Mouse (Mus musculus) intestine, postnatal 0 days (tissue): Measurements from ENCODE around the gene Tbrg4. TPM values are rescaled to one million over a fixed set of nuclear protein-coding genes. Genes with fewer than 3 reads are reported as not detected.
A peak's percentile ranks its signal among the peaks of the same experiment; 100 is the strongest.

Experiments
- ATAC-seq: fragments of 200-750 bp; cut with Nextera tagmentation; 2 replicates; pipeline ENCODE4 v1.8.0; 2017; ENCODE audit warnings: mild to moderate bottlenecking, moderate TSS enrichment, moderate library complexity
- H3K27ac ChIP-seq: fragments of 300-500 bp; sonication (generic); 2 replicates; pipeline ENCODE4 v1.5.1; 2014; ENCODE audit warnings: mild to moderate bottlenecking, low read depth, low read length, moderate library complexity
- H3K27me3 ChIP-seq: fragments of 300-500 bp; sonication (generic); replicated peaks from 2 replicates; pipeline ENCODE4 v1.6.1; 2014; ENCODE audit warnings: low read length, mixed read lengths; ENCODE audit not compliant: control insufficient read depth, insufficient read depth
- H3K36me3 ChIP-seq: fragments of 300-500 bp; sonication (generic); 2 replicates; pipeline ENCODE4 v1.6.1; 2014; ENCODE audit warnings: mild to moderate bottlenecking, moderate library complexity; ENCODE audit not compliant: control insufficient read depth, insufficient read depth
- H3K4me1 ChIP-seq: fragments of 300-500 bp; sonication (generic); replicated peaks from 2 replicates; pipeline ENCODE4 v1.6.1; 2014; ENCODE audit warnings: antibody characterized with exemption, low read length, mixed read lengths; ENCODE audit not compliant: control insufficient read depth, insufficient read depth
- H3K4me2 ChIP-seq: fragments of 300-500 bp; sonication (generic); replicated peaks from 2 replicates; pipeline ENCODE4 v1.6.1; 2014; ENCODE audit warnings: low read depth, mild to moderate bottlenecking, moderate library complexity
- H3K4me3 ChIP-seq: fragments of 300-500 bp; sonication (generic); 2 replicates; pipeline ENCODE4 v1.5.1; 2014; ENCODE audit warnings: low read depth, low read length
- H3K9ac ChIP-seq: fragments of 300-500 bp; sonication (generic); 2 replicates; pipeline ENCODE4 v1.6.1; 2014; ENCODE audit warnings: mild to moderate bottlenecking, low read depth, low read length
- H3K9me3 ChIP-seq: fragments of 300-500 bp; sonication (generic); 2 replicates; pipeline ENCODE4 v1.6.1; 2016; ENCODE audit warnings: mixed run types; ENCODE audit not compliant: control insufficient read depth
- CTCF ChIP-seq: sonication (generic); IDR thresholded peaks from 2 replicates; pipeline ENCODE4 v1.5.1; 2016; ENCODE audit warnings: low read depth, mild to moderate bottlenecking, control low read depth, antibody characterized with exemption, moderate library complexity
- WGBS: fragments of 180-500 bp; shearing (Covaris S2); extraction: QIAGEN DNeasy Blood & Tissue Kit; methylation state at CpG from one replicate; pipeline ENCODE4 v1.1.7; 2014; 5-methylcytosine and 5-hydroxymethylcytosine counted together
- polyA plus RNA-seq: library from polyadenylated mRNA; unstranded; fragments of >200 nt; fragmentation: Nextera tagmentation; extraction: Ambion mirVana; gene quantifications from 2 replicates; pipeline ENCODE4 v1.2.1, GENCODE M21; 2015

Tbrg4 gene
- polyA plus RNA-seq, 1 experiment from 2014 or later: 32.6 TPM

GRCm38 (mm10) chr11:6605491-6606399 is 20.1 kb downstream of the Tbrg4 start, which contains the start of gene Nacad:
TSS of gene Nacad (minus strand) at chr11:6606053.
- no peak within 1 kb of the TSS for H3K27ac ChIP-seq

GRCm38 (mm10) chr11:6605021-6605481 is 20.8 kb downstream of the Tbrg4 start:
- H3K36me3 ChIP-seq: no peaks in the 10 kb centered on the region
- TF ChIP-seq CTCF: peak; percentile 53
- no peaks in the 10 kb centered on the region for H3K9me3 ChIP-seq
- 19% methylated on average over 13 of the region's 13 CpGs for WGBS
- no peak overlapping the region for H3K27ac ChIP-seq
- H3K9ac ChIP-seq: no peak overlapping the region
- peaks cover 25% of the 10 kb centered on the region for H3K27me3 ChIP-seq
- H3K4me1 ChIP-seq: peaks cover 6% of the 10 kb centered on the region; the same call in 1 of the 2 replicates
- H3K4me2 ChIP-seq: peak overlapping the region; percentile 62
- ATAC-seq: no peak
- peak overlapping the region; percentile 34 for H3K4me3 ChIP-seq

More at GRCm38 (mm10) chr11:6605491-6606399, 20.1 kb downstream of the Tbrg4 start, which contains the start of gene Nacad:
- Histone ChIP-seq H3K9ac (no peak within 1 kb of the TSS), H3K27me3 (peaks cover 25% of the 10 kb centered on the region), H3K4me1 (peaks cover 6% of the 10 kb centered on the region; the same call in 1 of the 2 replicates), H3K4me3 (peak within 1 kb of the TSS; percentile 34), H3K36me3 (0 out of 2 replicates have a peak, but pooled peaks cover 3% of the 10 kb centered on the region), H3K9me3 (no peaks in the 10 kb centered on the region), H3K4me2 (peak within 1 kb of the TSS; percentile 62)
- peak; percentile 36; the same call in 1 of the 2 replicates for ATAC-seq
- TF ChIP-seq CTCF: no peak
- 5% methylated on average over 37 of the region's 41 CpGs for WGBS

DNA sequence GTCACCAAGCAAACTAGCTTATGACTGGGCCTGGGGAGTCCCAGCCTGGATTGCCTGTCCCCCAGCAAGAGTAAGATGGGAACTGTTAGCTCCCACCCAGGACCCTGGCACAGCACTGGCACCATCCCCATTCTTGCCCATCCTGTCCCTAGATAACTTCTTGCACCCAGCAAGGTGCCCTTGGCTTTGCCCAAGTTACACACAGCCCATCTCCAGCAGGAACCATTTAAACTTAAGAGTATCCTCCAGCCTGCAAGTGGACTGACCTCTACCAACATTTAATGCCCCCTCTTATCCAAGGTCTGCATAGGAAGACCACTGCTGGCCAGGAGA is 21.3 kb downstream of the Tbrg4 start:
- Histone ChIP-seq H3K36me3 (no peaks in the 10 kb centered on the region), H3K9me3 (no peaks in the 10 kb centered on the region), H3K27me3 (peaks cover 25% of the 10 kb centered on the region), H3K4me3 (peak overlapping the region; percentile 34; the same call in 1 of the 2 replicates), H3K9ac (no peak overlapping the region), H3K4me1 (peaks cover 6% of the 10 kb centered on the region; the same call in 1 of the 2 replicates), H3K27ac (no peak overlapping the region), H3K4me2 (peak overlapping the region; percentile 62)
- TF ChIP-seq CTCF: no peak
- ATAC-seq: no peak

DNA sequence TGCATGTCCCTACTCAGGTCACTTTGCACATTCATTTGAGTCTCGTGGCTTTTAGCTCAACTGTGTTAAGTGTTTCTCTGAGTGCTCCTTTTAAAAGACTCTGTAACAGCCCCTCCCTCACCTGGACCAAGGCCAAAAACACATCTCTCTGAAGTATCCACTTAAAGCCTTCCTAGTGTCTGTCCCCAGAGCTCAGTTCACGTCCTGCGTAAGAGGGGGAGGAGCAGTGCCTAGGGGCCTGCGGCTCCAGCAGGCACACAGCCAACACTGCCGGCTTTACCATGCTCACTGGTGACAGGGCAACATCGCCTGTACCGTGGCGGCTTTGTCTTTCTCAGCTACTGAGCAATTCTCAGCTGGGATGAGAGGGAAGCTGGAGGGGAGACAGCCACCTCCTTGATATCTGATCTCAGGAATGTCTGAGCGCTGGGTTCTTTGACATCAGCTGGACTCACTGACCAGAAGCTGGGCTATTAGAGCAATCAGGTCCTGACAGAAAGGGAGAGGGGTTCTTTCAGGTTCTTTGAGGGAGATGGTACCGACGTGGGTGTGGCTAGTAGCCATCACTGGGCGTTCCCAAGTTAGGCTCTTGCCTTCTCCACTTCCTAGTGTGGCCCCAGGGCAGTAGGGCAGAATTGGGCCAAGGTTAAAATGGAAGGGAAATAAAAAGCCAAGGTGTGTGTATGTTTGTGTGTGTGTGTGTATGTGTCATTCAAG is 21.8 kb downstream of the Tbrg4 start:
- no peaks in the 10 kb centered on the region for H3K9me3 ChIP-seq
- H3K4me2 ChIP-seq: peak overlapping the region; percentile 62
- WGBS: 21% methylated on average over 12 of the region's 12 CpGs
- no peak overlapping the region for H3K27ac ChIP-seq
- H3K4me3 ChIP-seq: no peak overlapping the region
- H3K36me3 ChIP-seq: 0 out of 2 replicates have a peak, but pooled peaks cover under 1% of the 10 kb centered on the region
- peaks cover 25% of the 10 kb centered on the region for H3K27me3 ChIP-seq
- no peak for ATAC-seq
- TF ChIP-seq CTCF: no peak
- no peak overlapping the region for H3K9ac ChIP-seq
- peaks cover 6% of the 10 kb centered on the region; the same call in 1 of the 2 replicates for H3K4me1 ChIP-seq

GRCm38 (mm10) chr11:6603224-6603623 is 22.6 kb downstream of the Tbrg4 start:
- TF ChIP-seq CTCF: no peak
- H3K4me3 ChIP-seq: no peak overlapping the region
- ATAC-seq: no peak
- peaks cover 5% of the 10 kb centered on the region; the same call in 1 of the 2 replicates for H3K36me3 ChIP-seq
- peaks cover 25% of the 10 kb centered on the region for H3K27me3 ChIP-seq
- H3K4me1 ChIP-seq: peaks cover 6% of the 10 kb centered on the region; the same call in 1 of the 2 replicates
- H3K9me3 ChIP-seq: no peaks in the 10 kb centered on the region
- WGBS: 76% methylated on average over 9 of the region's 9 CpGs
- no peak overlapping the region for H3K9ac ChIP-seq
- H3K27ac ChIP-seq: no peak overlapping the region
- no peak overlapping the region for H3K4me2 ChIP-seq

DNA sequence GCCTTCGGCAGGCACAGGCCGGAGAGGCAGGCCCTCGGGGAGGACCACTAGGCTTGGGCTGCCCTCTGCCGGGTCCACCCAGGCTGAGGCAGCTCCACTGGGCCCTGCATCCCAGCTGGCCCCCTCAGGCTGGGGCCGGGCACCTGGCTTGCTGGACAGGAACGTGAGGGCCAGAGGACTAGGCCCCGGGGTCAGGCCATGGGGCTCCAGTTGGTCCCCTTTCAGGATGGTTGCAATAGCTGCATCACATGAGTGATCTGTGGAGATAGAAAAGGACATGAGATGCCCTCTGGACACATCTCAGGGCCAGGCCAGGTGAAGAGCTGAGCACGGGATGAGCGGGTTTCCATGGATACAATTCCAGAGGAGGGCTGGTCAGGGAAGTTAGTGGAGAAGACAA is 23.2 kb downstream of the Tbrg4 start:
- Histone ChIP-seq H3K4me3 (no peak overlapping the region), H3K9me3 (no peaks in the 10 kb centered on the region), H3K4me1 (peaks cover 6% of the 10 kb centered on the region; the same call in 1 of the 2 replicates), H3K9ac (no peak overlapping the region), H3K27ac (no peak overlapping the region), H3K27me3 (peaks cover 25% of the 10 kb centered on the region), H3K36me3 (peaks cover 11% of the 10 kb centered on the region; the same call in 1 of the 2 replicates), H3K4me2 (no peak overlapping the region)
- WGBS: 73% methylated on average over 8 of the region's 9 CpGs
- no peak for ATAC-seq
- no peak for TF ChIP-seq CTCF
